Mouse (Mus musculus) spleen, adult 2 months (tissue): ENCODE data around the gene Sh3d19.

ENCODE experiments used
- CTCF ChIP-seq: fragments of 200-500 bp; IDR thresholded peaks from 2 replicates; pipeline ENCODE4 v1.5.1; 2011; ENCODE audit warnings: mild to moderate bottlenecking, inconsistent platforms; ENCODE audit not compliant: insufficient read depth, insufficient read length, insufficient replicate concordance; ENCODE audit errors: extremely low read depth
- POLR2A ChIP-seq: fragments of 200-500 bp; IDR thresholded peaks from 2 replicates; pipeline ENCODE4 v1.6.1; 2011; ENCODE audit warnings: low read depth, low read length, inconsistent platforms

GRCm38 (mm10) chr3:85971599-85971975, 678 bp downstream of the Sh3d19 start:
- TF ChIP-seq POLR2A: no peak
- TF ChIP-seq CTCF: no peak
